Mouse (Mus musculus) cortical plate, adult 2 months (tissue): ENCODE results near the gene Klc3.

Experiments
- CTCF ChIP-seq: fragments of 200-500 bp; IDR thresholded peaks from 2 replicates; pipeline ENCODE4 v1.5.1; 2011; ENCODE audit warnings: mild to moderate bottlenecking, control low read depth, low read length; ENCODE audit not compliant: insufficient read depth; ENCODE audit errors: extremely low read depth
- POLR2A ChIP-seq: fragments of 200-500 bp; IDR thresholded peaks from 2 replicates; pipeline ENCODE4 v1.6.1; 2011; ENCODE audit warnings: mild to moderate bottlenecking, low read length, control low read depth; ENCODE audit not compliant: insufficient read depth; ENCODE audit errors: extremely low read depth

DNA sequence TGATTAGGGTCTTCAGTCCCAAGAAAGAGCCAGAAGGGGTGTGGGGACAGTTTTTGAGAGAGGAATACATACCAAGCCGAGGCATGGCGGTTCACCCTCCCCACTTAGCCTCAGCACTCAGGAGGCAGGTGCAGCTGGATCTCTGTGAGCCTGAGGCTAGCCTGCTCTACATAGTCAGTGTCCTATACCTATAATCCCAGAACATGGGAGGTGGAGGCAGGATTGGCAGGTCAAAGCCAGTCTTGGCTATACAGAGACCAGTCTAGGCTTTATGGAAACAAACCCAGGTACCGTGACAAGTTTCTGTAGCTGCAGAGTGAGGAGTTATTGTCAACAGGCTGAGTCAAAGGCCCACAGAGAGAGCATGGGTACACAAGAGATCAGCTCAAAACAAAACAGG lies 19.2 kb upstream of the Klc3 start:
- TF ChIP-seq CTCF (no peak), POLR2A (no peak)
